Mouse (Mus musculus) midbrain, embryonic 14.5 days (tissue): ENCODE measurements at regions not wholly inside any gene's neighbourhood (a gene's known extent, or its start where the extent isn't known, plus 50 kb on each side); places are given as distances from the start of the nearest gene placed in this dataset.
A peak's percentile ranks its signal among the peaks of the same experiment; 100 is the strongest.

Source experiments
- ATAC-seq: fragments of 200-750 bp; cut with Nextera tagmentation; 2 replicates; pipeline ENCODE4 v1.8.0; 2017; ENCODE audit warnings: moderate number of reproducible peaks, moderate library complexity; ENCODE audit not compliant: low FRiP score, low TSS enrichment
- DNase-seq: peaks from one replicate; pipeline ENCODE4 v3.0.0-alpha.2; 2015
- H3K27ac ChIP-seq: fragments of 300-500 bp; sonication (generic); replicated peaks from 2 replicates; pipeline ENCODE4 v1.5.1; 2014; ENCODE audit warnings: mild to moderate bottlenecking, low read depth, low read length, moderate library complexity
- H3K27me3 ChIP-seq: fragments of 300-500 bp; sonication (generic); 2 replicates; pipeline ENCODE4 v1.6.1; 2014; ENCODE audit warnings: low read length, control low read depth, mixed read lengths; ENCODE audit not compliant: control insufficient read depth, insufficient read depth
- H3K36me3 ChIP-seq: fragments of 300-500 bp; sonication (generic); 2 replicates; pipeline ENCODE4 v1.6.1; 2014; ENCODE audit warnings: low read length, control low read depth; ENCODE audit not compliant: control insufficient read depth, insufficient read depth
- H3K4me1 ChIP-seq: fragments of 300-500 bp; sonication (generic); 2 replicates; pipeline ENCODE4 v1.6.1; 2014; ENCODE audit warnings: mild to moderate bottlenecking, antibody characterized with exemption, low read length, control low read depth; ENCODE audit not compliant: control insufficient read depth, insufficient read depth
- H3K4me2 ChIP-seq: fragments of 300-500 bp; sonication (generic); 2 replicates; pipeline ENCODE4 v1.6.1; 2014; ENCODE audit warnings: mild to moderate bottlenecking, low read length, moderate library complexity
- H3K4me3 ChIP-seq: fragments of 300-500 bp; sonication (generic); replicated peaks from 2 replicates; pipeline ENCODE4 v1.5.1; 2014; ENCODE audit warnings: low read depth, low read length
- H3K9ac ChIP-seq: fragments of 300-500 bp; sonication (generic); replicated peaks from 2 replicates; pipeline ENCODE4 v1.6.1; 2014; ENCODE audit warnings: mild to moderate bottlenecking, low read length, moderate library complexity
- H3K9me3 ChIP-seq: fragments of 300-500 bp; sonication (generic); 2 replicates; pipeline ENCODE4 v1.6.1; 2016; ENCODE audit warnings: low read length, control low read depth, mixed read lengths; ENCODE audit not compliant: control insufficient read depth
- WGBS: fragments of 180-500 bp; shearing (Covaris S2); extraction: QIAGEN DNeasy Blood & Tissue Kit; methylation state at CpG from one replicate; pipeline ENCODE4 v1.1.7; 2014; 5-methylcytosine and 5-hydroxymethylcytosine counted together

DNA sequence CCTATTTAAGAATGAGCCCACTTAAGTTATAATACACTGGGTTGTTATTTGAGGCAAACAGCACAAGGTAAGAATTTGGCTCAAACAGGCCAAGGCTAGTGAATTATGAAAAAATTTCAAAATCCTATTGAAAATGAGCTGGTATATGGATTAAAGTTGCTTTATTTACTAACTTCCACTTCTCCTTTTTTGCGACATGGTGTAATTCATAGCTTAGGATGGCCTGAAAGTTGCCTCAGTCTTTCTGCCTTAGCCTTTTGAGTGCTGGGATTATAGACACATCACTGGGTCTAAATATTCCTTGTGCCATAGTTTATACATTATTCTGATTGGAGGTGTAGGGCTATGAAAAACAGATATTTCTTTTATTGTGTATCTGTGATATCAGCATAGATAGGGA lies 81.9 kb downstream of the Edem1 start:
- no peak for ATAC-seq
- no peaks in the 10 kb centered on the region for H3K9me3 ChIP-seq
- H3K27ac ChIP-seq: no peak overlapping the region
- no peak overlapping the region for H3K4me3 ChIP-seq
- H3K4me2 ChIP-seq: no peak overlapping the region
- no peak overlapping the region for H3K9ac ChIP-seq
- H3K36me3 ChIP-seq: no peaks in the 10 kb centered on the region
- H3K4me1 ChIP-seq: no peaks in the 10 kb centered on the region
- no peaks in the 10 kb centered on the region for H3K27me3 ChIP-seq
- no peak for DNase-seq
- WGBS: 97% methylated on average over 1 of the region's 1 CpGs

DNA sequence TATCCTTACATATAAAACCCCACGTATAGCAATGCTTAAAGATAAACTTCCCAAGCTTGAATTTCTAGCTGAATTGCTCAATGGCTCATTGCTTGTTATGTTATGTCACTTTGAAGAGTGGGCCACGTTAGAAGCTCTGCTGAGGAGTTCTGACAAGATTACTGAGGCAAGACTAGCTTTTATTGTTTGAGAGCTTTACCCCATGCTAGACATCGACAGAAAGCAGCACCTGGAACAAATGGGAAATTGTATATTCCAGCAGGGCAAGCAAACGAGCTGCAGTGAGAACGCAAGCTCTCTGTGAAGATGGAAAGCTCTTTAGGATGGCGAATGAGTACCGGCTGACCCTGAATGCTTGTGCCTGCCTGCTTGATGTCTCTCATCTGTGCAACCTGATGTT lies 84.1 kb downstream of the Edem1 start:
- Histone ChIP-seq H3K27ac (no peak overlapping the region), H3K27me3 (no peaks in the 10 kb centered on the region), H3K36me3 (no peaks in the 10 kb centered on the region), H3K4me1 (no peaks in the 10 kb centered on the region), H3K9me3 (no peaks in the 10 kb centered on the region), H3K4me2 (no peak overlapping the region), H3K4me3 (no peak overlapping the region), H3K9ac (no peak overlapping the region)
- 41% methylated on average over 7 of the region's 7 CpGs for WGBS
- ATAC-seq (no peak), DNase-seq (no peak)

DNA sequence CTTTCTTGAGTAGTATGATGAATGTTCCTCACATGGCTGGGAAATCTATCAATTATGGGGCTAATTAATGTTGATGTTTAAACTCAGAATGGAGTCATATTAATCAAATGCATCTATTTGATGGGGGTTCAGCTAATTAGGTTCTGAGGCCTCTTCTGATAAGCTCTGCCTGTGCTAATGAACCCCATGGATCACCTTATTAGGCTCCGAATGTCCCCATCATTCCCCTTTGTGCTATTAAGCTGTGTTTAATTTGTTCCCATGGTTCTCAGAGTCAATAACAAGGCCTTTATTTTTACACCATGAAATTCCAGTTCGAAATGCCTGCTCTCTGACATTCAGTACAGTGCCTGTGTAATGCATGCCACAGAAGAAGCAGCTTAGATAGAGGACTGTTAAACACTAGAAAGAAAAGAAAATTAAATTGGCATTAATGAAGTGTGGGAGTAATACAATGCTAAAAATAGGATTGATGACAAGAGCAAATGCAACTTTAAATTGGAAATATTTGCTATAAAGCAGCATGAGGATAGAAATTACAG lies 91.0 kb downstream of the Edem1 start:
- no peaks in the 10 kb centered on the region for H3K9me3 ChIP-seq
- H3K27me3 ChIP-seq: no peaks in the 10 kb centered on the region
- ATAC-seq (no peak; the same call in 1 of the 2 replicates), DNase-seq (peak; percentile 30)
- no peak overlapping the region for H3K4me3 ChIP-seq
- H3K9ac ChIP-seq: no peak overlapping the region
- 28% methylated on average over 2 of the region's 2 CpGs for WGBS
- no peak overlapping the region for H3K4me2 ChIP-seq
- H3K36me3 ChIP-seq: no peaks in the 10 kb centered on the region
- no peak overlapping the region for H3K27ac ChIP-seq
- no peaks in the 10 kb centered on the region for H3K4me1 ChIP-seq

DNA sequence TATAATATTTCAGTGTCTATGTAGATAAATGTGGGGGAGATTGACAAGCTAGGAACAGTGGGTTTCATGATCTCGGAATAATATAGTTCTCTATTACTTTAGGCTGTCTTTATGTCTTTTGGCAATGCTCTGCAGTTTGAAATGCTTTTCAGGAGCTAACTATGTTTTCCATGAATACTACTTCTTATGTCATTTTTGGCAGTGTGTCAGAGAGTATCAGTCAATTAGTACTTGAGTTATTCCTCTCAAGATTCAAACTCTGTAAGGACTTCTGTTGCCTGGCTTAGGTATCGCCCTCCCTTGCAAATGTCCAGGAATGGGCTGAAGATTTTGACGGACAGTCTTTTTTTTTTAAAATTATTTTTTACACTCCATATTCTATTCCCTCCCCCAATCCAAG lies 92.7 kb downstream of the Edem1 start:
- no peak for ATAC-seq
- no peak for DNase-seq
- Histone ChIP-seq H3K9me3 (no peaks in the 10 kb centered on the region), H3K27me3 (no peaks in the 10 kb centered on the region), H3K4me3 (no peak overlapping the region), H3K4me1 (no peaks in the 10 kb centered on the region), H3K36me3 (no peaks in the 10 kb centered on the region), H3K4me2 (no peak overlapping the region), H3K27ac (no peak overlapping the region), H3K9ac (no peak overlapping the region)
- 93% methylated on average over 3 of the region's 3 CpGs for WGBS

DNA sequence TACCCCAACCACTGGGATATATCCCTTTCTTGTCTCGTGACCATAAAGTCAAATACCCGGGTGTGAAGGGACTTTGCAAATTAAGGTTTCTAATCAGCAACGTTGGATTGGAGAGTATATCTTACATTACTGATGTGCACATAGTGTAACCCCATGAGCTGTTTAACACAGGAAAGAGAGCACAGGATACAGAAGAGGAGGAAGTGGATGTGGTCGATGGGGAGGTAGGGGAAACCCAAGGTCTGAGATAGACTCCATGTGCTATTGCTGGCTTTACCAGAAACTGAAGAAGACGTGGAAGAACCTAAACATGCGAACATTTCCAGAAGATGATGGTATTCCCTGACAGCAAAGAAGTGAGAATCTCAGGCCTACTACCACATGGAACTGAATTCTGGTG lies 94.1 kb downstream of the Edem1 start:
- H3K27me3 ChIP-seq: no peaks in the 10 kb centered on the region
- no peak for DNase-seq
- no peaks in the 10 kb centered on the region for H3K9me3 ChIP-seq
- H3K4me2 ChIP-seq: no peak overlapping the region
- H3K27ac ChIP-seq: no peak overlapping the region
- WGBS: 85% methylated on average over 6 of the region's 6 CpGs
- H3K4me1 ChIP-seq: no peaks in the 10 kb centered on the region
- H3K9ac ChIP-seq: no peak overlapping the region
- H3K4me3 ChIP-seq: no peak overlapping the region
- H3K36me3 ChIP-seq: no peaks in the 10 kb centered on the region
- ATAC-seq: no peak

DNA sequence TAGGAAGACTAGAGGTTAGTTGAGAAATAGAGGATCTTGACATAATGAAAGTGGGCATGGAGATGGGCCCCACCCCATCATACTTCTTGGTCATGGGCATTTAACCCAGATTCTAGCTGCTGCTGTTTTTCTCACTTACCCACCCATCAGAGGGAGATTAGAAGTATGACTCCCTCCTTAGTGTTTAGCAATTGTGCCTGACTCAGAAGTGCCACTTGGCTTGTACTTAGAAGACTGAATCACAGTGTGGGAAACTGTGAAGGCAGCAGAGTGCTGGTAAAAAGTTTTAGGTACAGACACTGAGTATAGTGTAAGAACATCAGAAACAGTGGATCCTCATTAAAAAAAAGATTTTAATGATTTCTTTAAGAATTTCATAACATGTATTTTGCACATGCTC lies 100.5 kb downstream of the Edem1 start:
- DNase-seq (no peak), ATAC-seq (no peak)
- no peaks in the 10 kb centered on the region for H3K36me3 ChIP-seq
- H3K27ac ChIP-seq: no peak overlapping the region
- H3K4me3 ChIP-seq: no peak overlapping the region
- H3K9me3 ChIP-seq: no peaks in the 10 kb centered on the region
- H3K9ac ChIP-seq: no peak overlapping the region
- H3K4me1 ChIP-seq: no peaks in the 10 kb centered on the region
- no peak overlapping the region for H3K4me2 ChIP-seq
- H3K27me3 ChIP-seq: no peaks in the 10 kb centered on the region

DNA sequence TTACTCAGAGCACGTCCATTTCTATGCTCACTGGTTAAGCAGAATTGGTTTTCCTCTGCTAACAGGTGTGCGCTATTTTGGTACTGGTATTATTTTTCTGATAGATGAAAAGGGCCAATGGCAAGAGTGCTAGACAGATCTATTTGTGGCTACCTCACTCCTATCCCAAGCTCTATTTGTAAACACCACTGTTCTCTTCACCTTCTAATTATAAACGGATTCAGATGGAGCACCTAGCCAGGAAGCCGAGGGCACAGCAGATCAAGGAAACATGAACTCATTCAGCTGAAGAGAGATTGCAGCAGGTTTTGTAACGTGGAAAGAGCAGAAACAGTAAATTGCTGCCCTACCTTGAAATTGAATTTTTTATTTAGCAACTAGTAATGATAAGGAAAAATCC lies 110.2 kb downstream of the Edem1 start:
- no peak for ATAC-seq
- no peak overlapping the region for H3K4me3 ChIP-seq
- H3K27me3 ChIP-seq: no peaks in the 10 kb centered on the region
- DNase-seq: no peak
- no peaks in the 10 kb centered on the region for H3K9me3 ChIP-seq
- H3K9ac ChIP-seq: no peak overlapping the region
- H3K36me3 ChIP-seq: no peaks in the 10 kb centered on the region
- no peak overlapping the region for H3K4me2 ChIP-seq
- H3K27ac ChIP-seq: no peak overlapping the region
- H3K4me1 ChIP-seq: no peaks in the 10 kb centered on the region
- 90% methylated on average over 5 of the region's 5 CpGs for WGBS

DNA sequence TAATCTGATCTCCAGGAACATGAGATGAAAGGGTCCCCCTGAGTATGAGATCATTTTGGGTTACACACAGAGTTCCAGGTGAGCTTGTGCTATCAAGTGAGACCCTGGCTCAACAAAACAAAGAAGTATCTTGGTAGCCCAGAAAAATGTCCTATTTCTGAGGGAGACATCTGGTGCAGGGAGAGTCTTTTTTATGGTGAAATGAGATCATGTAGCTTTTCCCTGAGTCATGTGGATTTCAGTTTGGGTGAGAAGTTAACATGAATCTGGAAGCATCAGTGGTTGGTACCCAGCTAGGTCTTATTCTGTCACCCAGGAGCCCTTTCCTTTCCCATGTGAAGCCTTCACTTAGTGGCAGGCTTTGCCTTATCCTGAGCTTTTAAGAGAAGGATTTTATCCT lies 113.8 kb downstream of the Edem1 start:
- DNase-seq: no peak
- H3K27ac ChIP-seq: no peak overlapping the region
- no peaks in the 10 kb centered on the region for H3K36me3 ChIP-seq
- no peak for ATAC-seq
- H3K4me1 ChIP-seq: no peaks in the 10 kb centered on the region
- H3K4me3 ChIP-seq: no peak overlapping the region
- H3K27me3 ChIP-seq: no peaks in the 10 kb centered on the region
- peaks cover 2% of the 10 kb centered on the region; the same call in 1 of the 2 replicates for H3K9me3 ChIP-seq
- no peak overlapping the region for H3K9ac ChIP-seq
- H3K4me2 ChIP-seq: no peak overlapping the region

DNA sequence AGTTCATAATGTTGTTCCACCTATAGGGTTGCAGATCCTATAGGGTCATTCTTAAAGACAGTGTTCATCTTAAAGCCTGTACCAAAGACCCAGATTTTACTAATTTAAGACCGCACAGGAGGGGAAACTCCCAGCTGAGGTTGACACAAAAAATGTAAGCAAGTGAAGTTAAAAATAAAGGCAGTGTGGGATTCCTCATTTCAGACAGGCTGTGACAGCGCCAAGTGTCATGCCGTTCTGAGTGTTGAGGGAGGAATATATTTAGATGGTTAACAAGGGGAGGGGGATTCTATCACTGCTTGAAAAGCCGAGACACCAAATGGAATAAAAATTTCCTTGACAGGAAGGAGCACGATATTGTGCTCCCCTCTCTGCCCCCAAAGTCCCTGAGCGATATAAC lies 123.9 kb downstream of the Edem1 start:
- ATAC-seq (no peak), DNase-seq (no peak)
- no peaks in the 10 kb centered on the region for H3K4me1 ChIP-seq
- H3K27me3 ChIP-seq: no peaks in the 10 kb centered on the region
- WGBS: 91% methylated on average over 6 of the region's 6 CpGs
- no peaks in the 10 kb centered on the region for H3K9me3 ChIP-seq
- H3K4me3 ChIP-seq: no peak overlapping the region
- H3K36me3 ChIP-seq: no peaks in the 10 kb centered on the region
- H3K9ac ChIP-seq: no peak overlapping the region
- H3K4me2 ChIP-seq: no peak overlapping the region
- H3K27ac ChIP-seq: no peak overlapping the region
